Mouse (Mus musculus) forebrain, embryonic 11.5 days (tissue): ENCODE measurements around the gene Pkm. TPM values are rescaled to one million over a fixed set of nuclear protein-coding genes. Genes with fewer than 3 reads are reported as not detected.
A peak's percentile ranks its signal among the peaks of the same experiment; 100 is the strongest.

ENCODE experiments used
- ATAC-seq: fragments of 200-750 bp; cut with Nextera tagmentation; replicated peaks from 2 replicates; pipeline ENCODE4 v1.8.0; 2017; ENCODE audit warnings: moderate TSS enrichment; ENCODE audit not compliant: low FRiP score
- DNase-seq: peaks from one replicate; pipeline ENCODE4 v3.0.0-alpha.2; 2017; ENCODE audit warnings: low spot score
- H3K27ac ChIP-seq: fragments of 300-500 bp; sonication (generic); 2 replicates; pipeline ENCODE4 v1.5.1; 2014; ENCODE audit warnings: low read depth, low read length
- H3K27me3 ChIP-seq: fragments of 300-500 bp; sonication (generic); 2 replicates; pipeline ENCODE4 v1.6.1; 2014; ENCODE audit warnings: mild to moderate bottlenecking, low read length, mixed read lengths; ENCODE audit not compliant: control insufficient read depth, insufficient read depth
- H3K36me3 ChIP-seq: fragments of 300-500 bp; sonication (generic); 2 replicates; pipeline ENCODE4 v1.6.1; 2014; ENCODE audit warnings: mild to moderate bottlenecking, low read length, moderate library complexity, mixed read lengths; ENCODE audit not compliant: control insufficient read depth, insufficient read depth
- H3K4me1 ChIP-seq: fragments of 300-500 bp; sonication (generic); replicated peaks from 2 replicates; pipeline ENCODE4 v1.6.1; 2014; ENCODE audit warnings: low read length, mixed read lengths; ENCODE audit not compliant: control insufficient read depth, insufficient read depth
- H3K4me2 ChIP-seq: fragments of 300-500 bp; sonication (generic); 2 replicates; pipeline ENCODE4 v1.6.1; 2014; ENCODE audit warnings: low read depth, mild to moderate bottlenecking, low read length, moderate library complexity, mixed read lengths; ENCODE audit not compliant: severe bottlenecking
- H3K4me3 ChIP-seq: fragments of 300-500 bp; sonication (generic); 2 replicates; pipeline ENCODE4 v1.5.1; 2014; ENCODE audit warnings: low read depth, low read length
- H3K9ac ChIP-seq: fragments of 300-500 bp; sonication (generic); 2 replicates; pipeline ENCODE4 v1.6.1; 2014; ENCODE audit warnings: low read length
- H3K9me3 ChIP-seq: fragments of 300-500 bp; sonication (generic); 2 replicates; pipeline ENCODE4 v1.6.1; 2016; ENCODE audit warnings: low read length, mixed read lengths; ENCODE audit not compliant: control insufficient read depth
- WGBS: fragments of 180-500 bp; shearing (Covaris S2); extraction: QIAGEN DNeasy Blood & Tissue Kit; methylation state at CpG from one replicate; pipeline ENCODE4 v1.1.7; 2014; 5-methylcytosine and 5-hydroxymethylcytosine counted together
- polyA plus RNA-seq: library from polyadenylated mRNA; unstranded; fragments of >200 nt; fragmentation: Nextera tagmentation; extraction: Ambion mirVana; gene quantifications from 2 replicates; pipeline ENCODE4 v1.2.1, GENCODE M21; 2014

Gene Pkm
- polyA plus RNA-seq, 1 experiment from 2014 or later = 2,195 TPM

DNA sequence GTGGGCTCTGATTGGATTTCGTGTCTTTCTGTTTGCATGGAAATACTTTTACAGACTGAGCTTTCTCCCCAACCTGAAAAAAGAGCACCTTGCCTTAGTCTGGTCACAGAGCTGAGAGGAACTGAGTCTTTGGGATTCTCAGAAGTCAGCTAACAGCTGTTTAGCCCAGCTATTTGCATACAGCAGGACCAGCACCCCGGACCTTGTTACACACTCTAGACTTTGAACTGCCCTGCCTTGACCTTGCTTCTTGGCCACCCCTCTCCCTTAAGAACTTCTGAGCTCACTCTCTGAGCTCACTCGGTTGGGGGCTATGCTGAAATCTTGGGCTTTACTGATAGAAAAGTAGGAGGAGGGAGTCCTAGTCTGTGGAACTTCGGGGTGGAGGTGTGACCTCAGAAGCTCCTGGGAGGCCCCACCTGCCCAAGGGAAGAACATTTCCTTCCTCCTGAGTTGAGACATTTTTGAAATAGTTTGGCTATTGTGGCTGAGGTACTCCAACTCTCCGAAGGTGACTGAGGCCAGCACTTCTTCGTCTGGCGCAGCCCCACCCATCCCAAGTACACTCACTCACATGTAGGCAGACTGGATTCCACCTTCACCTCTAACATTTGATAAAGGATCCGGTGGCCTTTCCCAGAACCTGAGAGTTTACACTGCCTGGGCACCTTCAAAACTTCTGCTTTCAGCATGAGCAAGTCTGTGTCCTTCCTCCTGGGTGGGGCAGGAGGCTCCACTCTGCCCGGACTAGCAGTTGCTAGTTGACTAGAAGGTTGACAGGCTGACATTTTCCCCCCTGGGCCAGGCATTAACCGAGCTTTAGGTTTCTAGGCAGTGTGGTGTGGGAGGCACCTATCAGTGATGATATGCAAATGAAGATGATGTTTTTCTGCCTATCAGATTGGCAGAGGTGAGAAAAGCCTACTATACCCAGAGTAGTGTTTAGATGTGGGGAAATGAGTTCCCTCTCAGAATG, 51.0 kb downstream of the Pkm start:
- Histone ChIP-seq H3K4me3 (no peak overlapping the region), H3K9me3 (no peaks in the 10 kb centered on the region), H3K36me3 (no peaks in the 10 kb centered on the region), H3K27ac (no peak overlapping the region), H3K27me3 (no peaks in the 10 kb centered on the region), H3K4me1 (no peaks in the 10 kb centered on the region), H3K4me2 (no peak overlapping the region), H3K9ac (no peak overlapping the region)
- ATAC-seq (no peak), DNase-seq (no peak)
- 72% methylated on average over 10 of the region's 10 CpGs for WGBS

DNA sequence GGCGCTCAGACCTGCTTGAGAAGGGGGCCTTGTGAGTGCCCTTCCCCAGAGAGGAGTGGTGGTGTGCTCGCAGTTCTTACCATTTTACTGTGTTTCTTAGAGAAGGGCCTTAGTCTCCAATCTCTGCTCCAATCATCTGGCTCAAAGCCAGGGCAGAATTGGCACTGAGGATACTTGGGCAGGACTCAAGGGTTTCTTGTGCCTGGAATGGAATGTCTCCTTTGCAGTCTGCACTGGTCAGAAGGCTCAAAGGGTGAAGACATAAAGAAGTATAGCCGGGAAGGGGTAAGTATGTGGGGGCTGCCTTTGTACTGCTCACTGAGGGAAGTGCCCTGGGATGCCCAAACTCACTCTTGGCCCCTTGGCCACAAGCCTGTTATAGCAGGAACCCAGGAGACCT, 53.1 kb downstream of the Pkm start:
- Histone ChIP-seq H3K9ac (no peak overlapping the region), H3K4me3 (no peak overlapping the region), H3K4me2 (no peak overlapping the region), H3K27me3 (no peaks in the 10 kb centered on the region), H3K27ac (no peak overlapping the region), H3K4me1 (no peaks in the 10 kb centered on the region), H3K36me3 (no peaks in the 10 kb centered on the region), H3K9me3 (no peaks in the 10 kb centered on the region)
- ATAC-seq = no peak
- 85% methylated on average over 3 of the region's 3 CpGs for WGBS
- DNase-seq = no peak

DNA sequence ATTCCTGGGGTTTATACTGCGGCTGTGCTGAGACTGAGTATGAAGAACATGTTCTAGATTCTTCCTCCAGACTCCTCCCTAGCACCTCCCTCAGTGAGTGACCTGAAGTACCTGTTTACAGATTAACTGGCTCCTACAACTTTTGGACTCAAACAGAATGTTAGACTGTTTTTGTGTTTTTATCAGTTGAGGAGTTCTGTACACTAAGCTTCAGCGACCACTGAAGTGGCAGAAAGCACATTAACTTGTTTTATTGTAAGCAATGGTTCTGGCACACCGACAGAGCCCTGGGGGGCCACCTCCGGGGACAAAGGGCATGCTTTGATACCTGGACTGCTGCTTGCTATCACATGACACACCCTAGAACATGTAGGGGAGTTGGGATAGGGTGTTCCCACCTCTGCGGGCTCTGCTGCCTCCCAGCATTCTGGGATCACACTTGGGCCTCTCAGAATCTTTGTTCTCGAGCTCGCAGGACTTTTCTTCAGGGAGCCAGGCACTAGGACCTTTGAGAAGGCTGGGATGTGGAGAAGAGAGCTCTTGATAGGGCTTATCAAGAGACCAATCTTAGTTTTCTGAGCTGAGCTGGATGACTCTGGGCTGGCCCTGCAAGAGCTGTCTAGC, 60.2 kb downstream of the Pkm start:
- H3K9ac ChIP-seq = no peak overlapping the region
- H3K4me2 ChIP-seq = no peak overlapping the region
- H3K27me3 ChIP-seq = no peaks in the 10 kb centered on the region
- no peak overlapping the region for H3K4me3 ChIP-seq
- ATAC-seq = no peak
- H3K27ac ChIP-seq = no peak overlapping the region
- 77% methylated on average over 7 of the region's 7 CpGs for WGBS
- no peak for DNase-seq
- H3K9me3 ChIP-seq = no peaks in the 10 kb centered on the region
- H3K4me1 ChIP-seq = no peaks in the 10 kb centered on the region
- H3K36me3 ChIP-seq = no peaks in the 10 kb centered on the region

DNA sequence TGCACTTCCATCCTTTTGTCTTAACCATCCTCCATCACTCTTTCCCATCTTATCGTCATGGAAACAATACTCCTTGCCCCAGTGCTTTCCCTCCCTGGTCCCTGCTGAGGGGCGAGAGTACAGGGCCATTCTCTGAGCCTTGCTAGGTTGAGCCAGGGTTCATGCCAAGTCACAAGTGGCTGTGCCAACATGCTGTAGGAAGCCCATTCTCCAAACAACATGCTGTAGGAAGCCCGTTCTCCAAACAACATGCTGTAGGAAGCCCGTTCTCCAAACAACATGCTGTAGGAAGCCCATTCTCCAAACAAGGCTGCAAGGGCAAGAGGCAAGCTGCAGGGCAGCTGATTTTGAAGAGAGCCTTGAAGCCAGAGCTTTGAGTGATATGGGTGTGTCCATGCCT, 62.1 kb downstream of the Pkm start:
- 93% methylated on average over 4 of the region's 4 CpGs for WGBS
- no peak for DNase-seq
- Histone ChIP-seq H3K36me3 (no peaks in the 10 kb centered on the region), H3K9me3 (no peaks in the 10 kb centered on the region), H3K4me2 (no peak overlapping the region), H3K27me3 (no peaks in the 10 kb centered on the region), H3K4me3 (no peak overlapping the region), H3K27ac (no peak overlapping the region), H3K4me1 (no peaks in the 10 kb centered on the region), H3K9ac (no peak overlapping the region)
- ATAC-seq = no peak

GRCm38 (mm10) chr9:59721144-59721543, 65.0 kb downstream of the Pkm start:
- 89% methylated on average over 5 of the region's 5 CpGs for WGBS

DNA sequence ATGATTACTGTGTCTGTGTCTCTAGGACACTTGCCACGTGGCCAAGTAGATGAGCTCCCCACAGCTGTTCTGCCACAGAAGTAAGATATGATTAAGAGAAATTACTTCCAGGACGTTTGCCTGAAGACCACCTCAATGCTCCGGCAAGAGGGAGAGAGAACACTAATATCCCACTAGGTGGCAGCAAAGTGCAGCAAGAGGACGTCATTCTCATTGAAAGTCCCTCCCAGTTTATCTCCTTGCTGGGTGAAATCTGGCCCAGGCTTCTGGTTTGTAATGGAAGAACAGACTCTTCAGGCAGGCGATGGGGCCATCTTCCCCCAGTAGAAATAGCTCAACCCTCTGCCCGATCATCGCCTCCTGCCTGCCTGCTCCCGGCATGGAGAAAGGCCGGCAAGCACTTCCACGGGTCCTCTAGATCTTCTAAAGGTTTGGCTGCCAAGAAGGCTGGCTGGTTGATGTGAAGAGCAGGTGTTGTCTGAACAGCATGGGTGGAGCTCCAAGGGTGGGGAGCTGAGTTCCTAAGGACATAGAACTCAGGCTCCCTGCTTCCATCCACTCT, 67.0 kb downstream of the Pkm start:
- 19% methylated on average over 10 of the region's 10 CpGs for WGBS
- H3K4me1 ChIP-seq = peaks cover 3% of the 10 kb centered on the region; the same call in 1 of the 2 replicates
- H3K4me2 ChIP-seq = no peak overlapping the region
- H3K9me3 ChIP-seq = no peaks in the 10 kb centered on the region
- H3K36me3 ChIP-seq = no peaks in the 10 kb centered on the region
- H3K27ac ChIP-seq = no peak overlapping the region
- H3K9ac ChIP-seq = peak overlapping the region; percentile 41; the same call in 1 of the 2 replicates
- DNase-seq (peak; percentile 75), ATAC-seq (no peak)
- H3K4me3 ChIP-seq = no peak overlapping the region
- no peaks in the 10 kb centered on the region for H3K27me3 ChIP-seq

More at GRCm38 (mm10) chr9:59721144-59721543, 65.0 kb downstream of the Pkm start:
- H3K4me3 ChIP-seq = no peak overlapping the region
- no peaks in the 10 kb centered on the region for H3K9me3 ChIP-seq
- no peaks in the 10 kb centered on the region for H3K27me3 ChIP-seq
- H3K9ac ChIP-seq = no peak overlapping the region
- no peak for DNase-seq
- peaks cover 3% of the 10 kb centered on the region; the same call in 1 of the 2 replicates for H3K4me1 ChIP-seq
- H3K27ac ChIP-seq = no peak overlapping the region
- H3K4me2 ChIP-seq = no peak overlapping the region
- no peak for ATAC-seq
- no peaks in the 10 kb centered on the region for H3K36me3 ChIP-seq

DNA sequence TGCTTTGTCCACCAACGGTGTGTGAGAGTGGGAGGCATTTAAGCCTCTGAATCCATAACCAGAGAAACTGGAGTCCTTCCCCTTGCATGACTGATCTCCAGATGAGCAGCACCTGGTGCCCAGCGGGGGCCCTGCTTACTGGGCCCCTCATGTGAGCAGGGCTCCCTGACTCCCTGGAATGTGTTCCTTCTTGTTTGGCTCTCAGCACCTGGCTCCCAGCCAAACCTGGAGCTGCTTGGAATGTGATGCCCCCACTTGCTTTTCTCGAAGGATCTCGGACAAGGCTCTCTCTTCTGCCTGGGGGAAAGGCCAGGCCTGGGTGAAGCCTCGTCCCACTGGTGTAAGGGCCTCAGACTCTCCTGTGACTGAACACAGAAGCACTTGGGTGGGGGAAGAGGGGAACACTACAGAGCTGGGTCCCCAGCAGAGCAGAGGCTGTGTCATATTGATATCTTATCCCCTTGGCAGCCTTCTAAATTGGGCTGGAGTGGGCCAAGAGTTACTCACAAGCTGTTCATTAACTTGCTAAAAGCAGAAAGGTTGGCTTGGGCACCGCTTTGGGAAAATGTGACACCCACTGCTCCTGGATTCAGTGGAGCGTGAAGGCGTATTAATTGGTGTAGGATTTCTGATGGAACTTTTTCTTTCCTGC, 67.7 kb downstream of the Pkm start:
- WGBS = 73% methylated on average over 8 of the region's 8 CpGs
- no peaks in the 10 kb centered on the region for H3K36me3 ChIP-seq
- no peaks in the 10 kb centered on the region for H3K9me3 ChIP-seq
- DNase-seq (no peak), ATAC-seq (no peak)
- no peak overlapping the region for H3K4me3 ChIP-seq
- no peak overlapping the region for H3K27ac ChIP-seq
- no peaks in the 10 kb centered on the region for H3K27me3 ChIP-seq
- no peak overlapping the region for H3K4me2 ChIP-seq
- peaks cover 3% of the 10 kb centered on the region; the same call in 1 of the 2 replicates for H3K4me1 ChIP-seq
- H3K9ac ChIP-seq = no peak overlapping the region

DNA sequence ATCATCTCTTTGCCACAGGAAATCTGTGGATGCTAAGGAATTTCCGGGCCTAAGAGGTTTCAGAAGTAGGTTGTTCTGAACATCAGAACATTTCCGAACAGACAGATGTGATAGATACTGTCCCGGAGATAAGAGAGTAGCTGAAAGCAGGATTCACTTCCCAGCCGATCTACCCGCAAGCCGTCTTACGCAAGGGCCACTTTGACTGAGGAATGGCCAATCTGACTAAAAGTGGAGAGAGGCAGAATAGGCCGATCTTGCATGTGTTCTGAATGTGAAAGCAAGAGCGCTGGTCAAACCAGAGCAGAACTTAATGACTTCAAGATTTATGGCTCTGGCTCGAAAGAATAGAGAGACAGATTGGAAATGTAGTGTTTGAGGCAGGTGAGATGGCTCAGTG, 69.3 kb downstream of the Pkm start:
- ATAC-seq = no peak

More for the DNA sequence above, 69.3 kb downstream of the Pkm start:
- Histone ChIP-seq H3K27ac (no peak overlapping the region), H3K4me1 (peaks cover 3% of the 10 kb centered on the region; the same call in 1 of the 2 replicates), H3K9me3 (no peaks in the 10 kb centered on the region), H3K9ac (no peak overlapping the region), H3K4me3 (no peak overlapping the region), H3K4me2 (no peak overlapping the region), H3K27me3 (no peaks in the 10 kb centered on the region), H3K36me3 (no peaks in the 10 kb centered on the region)
- no peak for DNase-seq
- 92% methylated on average over 10 of the region's 10 CpGs for WGBS
